Mouse (Mus musculus) lung, adult 18-20 months (tissue): ENCODE results near the gene Gm16223.

Experiments
- DNase-seq, 2 experiments: peaks; one replicate each; pipeline ENCODE4 v3.0.0; 2022; ENCODE audit warnings: mixed read lengths in 2 of 2

The Gm16223 gene

GRCm38 (mm10) chr5:42224840-42225239 is 157.1 kb downstream of the Gm16223 start:
- no peak for DNase-seq

GRCm38 (mm10) chr5:42228631-42229030 is 160.9 kb downstream of the Gm16223 start:
- no peak for DNase-seq

- no peak for DNase-seq
Measured at GRCm38 (mm10) chr5:42239291-42239690, 171.5 kb downstream of the Gm16223 start.

GRCm38 (mm10) chr5:42239806-42240205 is 172.0 kb downstream of the Gm16223 start:
- no peak for DNase-seq

- DNase-seq, result no peak
Measured at GRCm38 (mm10) chr5:42250376-42250775, 182.6 kb downstream of the Gm16223 start.
